Mouse (Mus musculus) brain, embryonic 14.5 days (tissue): ENCODE measurements around the gene Rasl11b.

Source experiments
- CTCF ChIP-seq: fragments of 200-500 bp; IDR thresholded peaks from 2 replicates; pipeline ENCODE4 v1.5.1; 2012; ENCODE audit warnings: inconsistent platforms, mild to moderate bottlenecking, moderate library complexity, borderline replicate concordance; ENCODE audit not compliant: insufficient read depth, insufficient read length; ENCODE audit errors: extremely low read depth
- POLR2A ChIP-seq: fragments of 200-500 bp; IDR thresholded peaks from 2 replicates; pipeline ENCODE4 v1.6.1; 2012; ENCODE audit warnings: mild to moderate bottlenecking, inconsistent platforms, borderline replicate concordance; ENCODE audit not compliant: poor library complexity, insufficient read depth, insufficient read length, severe bottlenecking; ENCODE audit errors: extremely low read depth

DNA sequence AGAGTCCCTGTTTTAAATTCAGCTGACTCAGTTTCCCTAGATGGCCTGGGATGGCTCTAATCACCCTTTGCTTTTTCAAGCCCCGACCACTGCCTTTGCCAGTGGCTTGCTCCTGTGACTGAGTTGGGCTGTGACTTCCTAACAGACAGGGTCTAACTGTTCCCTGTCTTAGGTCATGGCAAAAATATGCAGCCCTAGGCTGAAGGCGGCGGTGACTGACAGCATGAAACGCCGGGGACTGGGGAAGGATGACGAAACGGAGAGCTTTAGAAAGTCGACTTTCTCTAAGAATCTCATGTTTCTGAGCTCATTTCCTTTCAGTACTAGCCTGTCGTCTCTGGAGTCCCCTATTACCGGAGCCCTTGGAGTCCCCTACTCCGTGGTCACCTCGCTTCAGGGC lies 22.9 kb upstream of the Rasl11b start:
- TF ChIP-seq POLR2A (no peak), CTCF (no peak)
